Mouse (Mus musculus) layer of hippocampus, adult 9-11 months (tissue): ENCODE measurements around the gene Mrln.
A peak's percentile ranks its signal among the peaks of the same experiment; 100 is the strongest.
"Not testable (repeated sequence)": the region's sequence is repeated elsewhere in the genome, so short reads cannot be mapped to it uniquely, and the experiment has no call there.

Experiments
- DNase-seq: peaks from one replicate; pipeline ENCODE4 v3.0.0; 2022

Mrln gene

GRCm38 (mm10) chr10:70195786-70196185, 8.7 kb upstream of the Mrln start:
- DNase-seq = no peak

GRCm38 (mm10) chr10:70196666-70197065, 7.8 kb upstream of the Mrln start:
- DNase-seq = no peak

- DNase-seq = no peak
Observed at GRCm38 (mm10) chr10:70197601-70198000, 6.9 kb upstream of the Mrln start.

GRCm38 (mm10) chr10:70198012-70198411, 6.5 kb upstream of the Mrln start:
- no peak for DNase-seq

GRCm38 (mm10) chr10:70198951-70199463, 5.5 kb upstream of the Mrln start:
- DNase-seq = no peak

- DNase-seq = no peak
Observed at GRCm38 (mm10) chr10:70199466-70200210, 4.8 kb upstream of the Mrln start.

GRCm38 (mm10) chr10:70200889-70201500, 3.5 kb upstream of the Mrln start:
- DNase-seq = no peak

- DNase-seq = no peak
Observed at GRCm38 (mm10) chr10:70211281-70211680, 6.8 kb downstream of the Mrln start.

GRCm38 (mm10) chr10:70220971-70221370, 16.5 kb downstream of the Mrln start:
- DNase-seq = no peak

- not testable (repeated sequence) for DNase-seq
Observed at GRCm38 (mm10) chr10:70222231-70222630, 17.8 kb downstream of the Mrln start.

- DNase-seq = no peak
Observed at GRCm38 (mm10) chr10:70224571-70224970, 20.1 kb downstream of the Mrln start.

- no peak for DNase-seq
Observed at GRCm38 (mm10) chr10:70225760-70226159, 21.3 kb downstream of the Mrln start.

GRCm38 (mm10) chr10:70226608-70227007, 22.1 kb downstream of the Mrln start:
- no peak for DNase-seq

- DNase-seq = no peak
Observed at GRCm38 (mm10) chr10:70230352-70230751, 25.9 kb downstream of the Mrln start.

- no peak for DNase-seq
Observed at GRCm38 (mm10) chr10:70237936-70238335, 33.5 kb downstream of the Mrln start.

GRCm38 (mm10) chr10:70242751-70243444, 38.4 kb downstream of the Mrln start:
- no peak for DNase-seq

- DNase-seq = peak; percentile 9
Observed at GRCm38 (mm10) chr10:70244921-70245558, 40.6 kb downstream of the Mrln start, which contains the start of gene Slc16a9. Slc16a9 (plus strand) TSS chr10:70245100.

- DNase-seq = no peak
Observed at GRCm38 (mm10) chr10:70245559-70245945, 41.1 kb downstream of the Mrln start.

GRCm38 (mm10) chr10:70246076-70246475, 41.6 kb downstream of the Mrln start:
- no peak for DNase-seq

- no peak for DNase-seq
Observed at GRCm38 (mm10) chr10:70250354-70250753, 45.9 kb downstream of the Mrln start.

- no peak for DNase-seq
Observed at GRCm38 (mm10) chr10:70250766-70251165, 46.3 kb downstream of the Mrln start.

- no peak for DNase-seq
Observed at GRCm38 (mm10) chr10:70254666-70255065, 50.2 kb downstream of the Mrln start.

GRCm38 (mm10) chr10:70255601-70256210, 51.2 kb downstream of the Mrln start:
- DNase-seq = no peak
